Mouse (Mus musculus) testis, postnatal 10 days (tissue): ENCODE measurements around the gene Retnla.
"Not testable (repeated sequence)": the region's sequence is repeated elsewhere in the genome, so short reads cannot be mapped to it uniquely, and the experiment has no call there.

Experiments
- DNase-seq: peaks from one replicate; pipeline ENCODE4 v3.0.0; 2021; ENCODE audit warnings: low spot score

Retnla gene

DNA sequence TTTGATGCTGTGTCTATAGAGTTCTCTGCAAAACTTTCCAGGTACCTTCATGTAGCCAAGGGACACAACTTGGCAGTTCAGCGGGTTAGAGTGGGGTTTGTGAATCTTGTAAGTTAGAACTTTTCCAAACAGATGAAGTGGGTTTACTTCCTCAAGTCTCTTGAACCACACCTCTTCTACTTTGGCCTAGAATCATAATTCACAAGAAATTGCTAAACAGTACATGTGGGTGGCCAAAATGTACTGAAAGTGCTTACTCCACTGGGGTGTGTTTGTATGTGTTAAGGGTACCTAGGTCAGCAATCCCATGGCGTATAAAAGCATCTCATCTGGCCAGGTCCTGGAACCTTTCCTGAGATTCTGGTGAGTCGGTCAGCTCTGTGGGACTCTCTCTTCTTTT lies at the start of gene Retnla:
Gene Retnla, plus strand, starts transcription at position 286 of the 400 bp plus-strand sequence.
- no peak for DNase-seq

- DNase-seq = no peak
Observed at GRCm38 (mm10) chr16:48798285-48798684, 44.1 kb upstream of the Retnla start.

- DNase-seq = no peak
Observed at GRCm38 (mm10) chr16:48799470-48799869, 42.9 kb upstream of the Retnla start.

GRCm38 (mm10) chr16:48800906-48801305 lies 41.4 kb upstream of the Retnla start:
- DNase-seq = no peak

- DNase-seq = no peak
Observed at GRCm38 (mm10) chr16:48805412-48805811, 36.9 kb upstream of the Retnla start.

- DNase-seq = no peak
Observed at GRCm38 (mm10) chr16:48806521-48806920, 35.8 kb upstream of the Retnla start.

DNA sequence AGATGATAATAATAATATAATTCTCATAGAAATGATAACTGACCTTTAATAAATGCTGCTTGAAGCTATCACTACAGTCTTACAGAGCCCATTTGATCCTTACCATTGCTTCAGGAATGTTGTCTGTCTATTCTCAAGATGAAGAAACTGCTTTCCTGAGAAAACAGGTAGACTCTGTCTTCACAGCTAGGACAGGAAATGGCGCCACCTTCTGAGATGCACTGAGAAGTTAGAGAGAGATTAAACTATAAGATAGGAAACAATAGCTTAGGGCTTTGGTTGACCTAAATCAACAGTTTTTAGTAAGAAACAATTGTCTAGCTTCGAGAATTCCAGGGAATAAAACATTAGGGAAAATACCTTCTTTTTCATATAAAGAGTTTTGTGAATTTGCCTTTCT lies 33.0 kb upstream of the Retnla start:
- no peak for DNase-seq

DNA sequence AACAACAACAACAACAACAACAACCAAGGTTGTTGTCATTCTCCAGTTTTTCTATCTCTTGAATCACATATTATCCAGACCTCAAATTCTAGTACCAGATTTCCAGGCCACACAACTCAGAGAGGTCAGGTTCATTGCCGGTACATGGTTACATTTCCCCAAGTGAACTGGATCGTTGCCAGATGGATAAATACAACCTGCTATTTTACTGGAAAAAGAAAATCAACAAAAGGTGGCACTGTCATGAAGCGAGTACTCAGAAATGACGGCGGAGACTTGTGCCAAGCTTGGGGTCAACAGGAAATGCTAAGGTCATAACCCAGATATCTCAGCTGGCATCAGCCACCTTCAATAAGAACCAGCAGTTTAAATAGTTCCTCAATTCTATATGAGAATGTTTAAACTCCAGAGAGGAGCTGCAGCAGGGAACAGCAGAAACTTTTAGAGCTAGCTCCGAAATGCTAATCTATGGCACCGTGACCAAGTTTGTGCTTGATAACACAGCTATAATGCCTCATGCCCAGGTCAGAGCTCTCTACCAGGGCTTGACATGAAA lies 30.4 kb upstream of the Retnla start:
- no peak for DNase-seq

GRCm38 (mm10) chr16:48816695-48817094 lies 25.7 kb upstream of the Retnla start, which contains the start of gene Retnlb:
Retnlb (plus strand) TSS chr16:48816856.
- DNase-seq = no peak

GRCm38 (mm10) chr16:48818524-48818923 lies 23.8 kb upstream of the Retnla start:
- no peak for DNase-seq

DNA sequence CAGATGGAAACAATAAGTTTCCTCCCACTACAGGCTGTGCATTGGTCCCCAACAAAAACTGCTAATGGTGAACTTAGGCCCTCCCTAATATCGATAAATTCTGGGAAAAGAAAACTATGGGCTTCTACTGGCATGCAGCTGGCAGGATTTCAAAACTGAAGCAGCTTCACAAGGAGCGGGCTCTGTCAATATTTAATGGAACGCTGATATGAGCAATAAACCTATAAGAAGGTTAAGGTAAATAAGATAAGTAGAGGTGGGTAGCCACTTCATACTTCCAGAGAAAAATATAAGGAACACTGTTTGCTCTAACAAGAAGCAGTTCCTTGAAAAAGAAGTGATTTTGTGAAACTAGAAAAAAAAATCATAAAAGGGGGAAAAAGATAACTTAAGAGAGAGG lies 15.9 kb upstream of the Retnla start:
- no peak for DNase-seq

- no peak for DNase-seq
Observed at GRCm38 (mm10) chr16:48827625-48828024, 14.7 kb upstream of the Retnla start.

DNA sequence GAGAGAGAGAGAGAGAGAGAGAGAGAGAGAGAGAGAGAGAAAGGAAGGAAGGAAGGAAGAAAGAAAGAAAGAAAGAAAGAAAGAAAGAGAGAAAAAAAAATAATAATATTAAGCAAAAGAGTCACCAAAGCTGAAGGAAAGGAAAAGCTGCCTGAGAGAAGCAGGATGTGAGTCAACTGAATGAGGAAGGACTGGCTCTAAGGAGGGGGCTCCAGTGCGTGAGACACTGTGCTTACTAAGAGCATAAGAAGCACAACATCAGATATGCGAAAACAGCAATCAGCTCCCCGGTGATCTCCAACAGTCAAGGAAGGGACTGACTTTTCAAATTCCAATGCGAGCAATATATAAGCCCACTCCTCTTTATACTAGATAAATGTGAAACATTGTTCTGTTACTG lies 13.3 kb upstream of the Retnla start:
- no peak for DNase-seq

DNA sequence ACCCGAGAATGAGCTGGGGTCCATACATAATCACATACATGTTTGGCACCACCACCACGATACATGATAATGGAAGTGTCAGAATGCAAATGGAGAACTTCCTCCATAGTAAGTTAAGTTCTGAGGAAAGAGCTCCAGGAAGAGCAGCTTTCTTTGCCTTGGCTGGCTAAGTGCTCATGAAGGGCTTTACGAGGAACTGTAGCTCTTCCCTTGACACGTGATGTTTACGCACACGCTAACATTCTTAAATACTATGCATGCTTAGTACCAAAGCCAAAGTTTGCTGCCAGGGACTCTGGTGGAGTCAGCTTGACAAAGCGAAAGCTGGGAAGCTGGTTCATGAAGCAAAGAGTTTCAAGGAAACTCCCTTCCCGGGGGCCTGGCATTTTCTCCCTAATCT lies 10.3 kb upstream of the Retnla start:
- no peak for DNase-seq

DNA sequence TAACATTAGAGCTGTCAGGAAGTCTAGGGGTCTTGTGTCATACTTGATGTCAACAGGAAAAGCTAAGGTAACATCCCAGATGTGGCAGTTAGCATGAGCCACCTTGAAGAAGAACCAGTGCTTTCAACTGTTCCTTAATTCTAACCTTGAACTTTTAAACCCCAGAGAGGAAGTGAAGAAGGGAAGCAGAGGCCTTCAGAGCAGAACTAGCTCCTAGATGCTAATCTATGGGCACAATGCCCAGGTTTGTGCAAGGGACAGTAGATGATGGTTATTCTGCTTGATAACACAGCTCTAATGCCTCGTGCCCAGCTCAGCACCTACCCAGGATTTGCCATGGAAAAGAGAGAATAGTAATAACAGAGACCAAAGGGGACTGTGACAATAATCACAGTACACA lies 8.7 kb upstream of the Retnla start:
- DNase-seq = not testable (repeated sequence)

DNA sequence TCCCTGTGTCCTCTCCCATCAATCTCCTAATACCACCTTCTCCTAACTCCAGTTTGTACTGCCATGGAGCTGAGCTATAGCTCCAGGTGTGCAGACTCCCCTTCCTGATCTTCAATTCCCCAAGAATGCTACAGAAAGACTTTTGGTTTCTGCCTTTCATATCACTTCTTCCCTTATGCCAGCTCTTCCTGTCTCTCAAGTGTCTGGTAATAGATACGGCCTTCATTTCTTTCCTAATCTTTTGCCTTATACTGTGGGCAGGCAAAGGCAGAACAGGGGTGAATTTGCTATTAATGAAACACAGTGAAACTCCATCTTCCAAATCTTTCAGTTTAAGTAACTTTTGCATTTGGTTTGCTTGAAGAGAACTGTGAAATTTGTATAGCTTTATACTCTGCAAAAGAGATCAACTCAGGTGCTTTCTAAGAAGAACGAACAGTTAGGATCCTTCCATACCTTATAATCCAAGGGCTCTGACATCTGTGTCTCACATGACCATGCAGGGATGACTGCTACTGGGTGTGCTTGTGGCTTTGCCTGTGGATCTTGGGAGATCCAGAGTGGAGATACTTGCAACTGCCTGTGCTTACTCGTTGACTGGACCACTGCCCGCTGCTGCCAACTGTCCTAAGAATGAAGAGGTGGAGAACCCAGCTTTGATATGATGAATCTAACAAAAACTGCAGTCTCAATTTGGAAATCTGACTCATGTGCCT lies 1.5 kb downstream of the Retnla start:
- no peak for DNase-seq

GRCm38 (mm10) chr16:48865004-48865403 lies 22.7 kb downstream of the Retnla start:
- not testable (repeated sequence) for DNase-seq

- DNase-seq = no peak
Observed at GRCm38 (mm10) chr16:48867690-48868089, 25.3 kb downstream of the Retnla start.

DNA sequence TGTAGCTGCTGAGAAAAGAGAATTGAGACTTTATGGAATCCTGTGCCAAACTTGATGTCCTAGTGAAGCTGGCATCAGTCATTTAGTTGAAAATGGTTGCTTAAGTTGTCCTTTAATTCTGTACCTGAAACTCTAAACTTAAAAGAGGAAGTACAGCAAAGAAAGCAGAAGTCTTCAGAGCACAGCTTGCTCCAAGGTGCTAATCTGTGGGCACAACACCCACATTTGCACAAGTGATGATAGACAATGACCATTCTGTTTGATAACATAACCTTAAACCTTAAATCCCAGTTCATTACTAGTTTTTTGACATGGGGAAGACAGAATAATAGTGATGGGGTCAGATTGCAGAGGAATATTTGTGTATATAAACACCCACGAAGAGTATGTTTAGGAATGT lies 26.3 kb downstream of the Retnla start:
- no peak for DNase-seq

DNA sequence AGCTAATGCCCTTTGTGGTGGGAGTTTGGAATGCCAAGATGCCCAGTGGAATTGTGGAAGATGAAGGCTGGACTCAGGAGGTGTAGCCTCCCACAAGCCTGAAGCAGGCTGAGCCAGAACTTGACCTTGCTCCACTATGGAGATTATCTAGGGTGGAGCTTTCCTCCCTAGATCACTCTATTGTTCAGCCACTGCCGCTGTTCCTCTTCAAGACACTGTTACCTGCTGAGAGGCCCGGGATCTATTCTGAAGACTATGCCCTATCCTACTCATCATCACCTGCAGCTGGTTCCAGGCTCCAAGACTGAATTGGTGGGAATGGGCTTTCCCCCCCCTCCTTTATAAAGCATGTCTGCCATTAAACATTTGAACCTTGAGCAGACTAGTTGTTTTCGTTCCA lies 27.3 kb downstream of the Retnla start:
- DNase-seq = no peak

- no peak for DNase-seq
Observed at GRCm38 (mm10) chr16:48871754-48872153, 29.4 kb downstream of the Retnla start.

- no peak for DNase-seq
Observed at GRCm38 (mm10) chr16:48872321-48872720, 30.0 kb downstream of the Retnla start, which contains the start of gene Retnlg. Retnlg (plus strand) TSS chr16:48872621.

GRCm38 (mm10) chr16:48890733-48891132 lies 48.4 kb downstream of the Retnla start:
- no peak for DNase-seq
